Comparison of ENCODE assay signal across 9 mouse cellular contexts in the genomic region with DNA sequence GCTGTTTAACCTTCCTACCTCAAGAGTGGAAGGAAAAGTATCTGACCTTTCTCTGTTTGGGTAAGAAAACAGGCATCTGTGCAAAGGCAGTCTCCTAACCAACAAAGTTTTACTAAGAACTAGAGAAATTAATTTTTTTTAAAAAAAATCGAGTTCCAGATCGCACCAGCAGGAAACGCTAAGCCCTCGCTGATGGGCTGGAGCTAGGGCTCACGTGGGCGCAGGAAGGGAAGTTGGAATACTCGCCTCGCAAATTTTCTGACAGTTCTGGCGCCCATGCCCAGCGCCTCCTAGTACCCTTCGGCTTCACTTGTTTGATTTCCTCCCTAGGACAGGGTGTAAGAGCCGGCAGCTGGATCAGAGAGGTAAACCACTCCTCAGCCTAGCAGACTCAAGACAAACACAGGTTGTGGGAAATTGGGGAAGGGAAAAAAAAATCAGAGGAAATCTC. TPM values are rescaled to one million over a fixed set of nuclear protein-coding genes. Genes with fewer than 3 reads are reported as not detected.
DNase-seq lines count a peak whose midpoint lies in the region; ATAC-seq lines count a peak whose summit lies in the region.
"Had no signal": no experiment of that assay in that cellular context is flagged by ENCODE, and none has a peak within 500 bp of the region (broad histone marks: within the 10 kb centered on the region; RNA-seq: fewer than 3 reads in every experiment).

No protein-coding gene starts in this region.

- peak overlapping the region; percentile 76 for H3K9ac ChIP-seq in forebrain, embryonic 13.5 days

- peak; percentile 26 for ATAC-seq in cerebellum, adult (ENCODE audit: insufficient number of reproducible peaks, low FRiP score, low TSS enrichment)
- ATAC-seq in forebrain, embryonic 13.5 days = peak; percentile 56

- peak; percentile 78 for DNase-seq in Muller cell, postnatal 12 days (ENCODE audit: inconsistent ontology term)
- DNase-seq in heart, postnatal 14 days = peak; percentile 12 to 15
- DNase-seq in kidney, postnatal 4 days = peak; percentile 48 to 62
- peak; percentile 44 for DNase-seq in lung, postnatal 10 days
- peak; percentile 53 to 55 for DNase-seq in right cerebral cortex, postnatal 10 days (ENCODE audit: low spot score in 2 of 2)
- no peak for DNase-seq in T-cell, adult 2 months (ENCODE audit: low spot score)

- H3K27me3 ChIP-seq in forebrain, embryonic 13.5 days = peaks cover 23% of the 10 kb centered on the region

- H3K9me3 ChIP-seq in forebrain, embryonic 13.5 days (replicated peaks) = no peaks in the 10 kb centered on the region

- no peaks in the 10 kb centered on the region for H3K36me3 ChIP-seq in forebrain, embryonic 13.5 days (ENCODE audit: poor library complexity, severe bottlenecking)

- intact Hi-C loops in heart, postnatal 14 days (cut with DNase I) = loop anchor here (10.0 kb wide), 2 partner anchors 182 to 208 kb away; no protein-coding TSS in a partner anchor

- H3K27ac ChIP-seq in forebrain, embryonic 13.5 days = no peak overlapping the region

- H3K4me1 ChIP-seq in forebrain, embryonic 13.5 days = peaks cover 19% of the 10 kb centered on the region

- peak overlapping the region; percentile 65 for H3K4me3 ChIP-seq in forebrain, embryonic 13.5 days

- peak overlapping the region; percentile 95 for H3K4me2 ChIP-seq in forebrain, embryonic 13.5 days

- under 1% methylated on average over 12 of the region's 12 CpGs for WGBS in forebrain, embryonic 13.5 days

RNA-seq across cellular contexts. Expression of a gene that starts 0.4 kb away (rescaled TPM):
- 1.2 and 1.6 TPM in 2 replicates for polyA plus RNA-seq in forebrain, embryonic 13.5 days (2015; fragmentation: Nextera tagmentation; extraction: Ambion mirVana)
- 1 to 10 TPM; 1.6 to 2.3 TPM for total RNA-seq in heart, postnatal 14 days (2021)
- total RNA-seq: neutrophil, adult 5-6 weeks had no signal
